Mouse (Mus musculus): ENCODE data around the gene Gm17662. TPM values are rescaled to one million over a fixed set of nuclear protein-coding genes. Genes with fewer than 3 reads are reported as not detected.
A peak's percentile ranks its signal among the peaks of the same experiment; 100 is the strongest.

Gm17662 gene
- polyA plus RNA-seq, 1 experiment from 2014 or later = not detected

- Histone ChIP-seq H3K4me1 (ENCODE audit: control insufficient read depth, insufficient read depth, low read length) (peaks cover 3% of the 10 kb centered on the region; the same call in 1 of the 2 replicates), H3K4me2 (ENCODE audit: low read depth, low read length) (no peak overlapping the region), H3K9me3 (ENCODE audit: control insufficient read depth, low read length) (no peaks in the 10 kb centered on the region), H3K9ac (ENCODE audit: low read depth, low read length) (no peak overlapping the region), H3K27ac (replicated peaks; ENCODE audit: low read depth, low read length) (no peak overlapping the region), H3K4me3 (ENCODE audit: low read depth, low read length) (no peak overlapping the region), H3K27me3 (replicated peaks; ENCODE audit: control insufficient read depth, insufficient read depth, low read length) (no peaks in the 10 kb centered on the region), H3K36me3 (ENCODE audit: control insufficient read depth, insufficient read depth, low read length) (no peaks in the 10 kb centered on the region)
- ATAC-seq (ENCODE audit: low read depth) (no peak), DNase-seq (ENCODE audit: low spot score) (peak; percentile 59)
- WGBS = 51% methylated on average over 13 of the region's 13 CpGs
These were observed 37.0 kb downstream of the Gm17662 start for GRCm38 (mm10) chr4:104894004-104894734.

- WGBS = 79% methylated on average over 2 of the region's 2 CpGs
- no peaks in the 10 kb centered on the region for H3K9me3 ChIP-seq (ENCODE audit: control insufficient read depth, low read length)
- H3K4me3 ChIP-seq (ENCODE audit: low read depth, low read length) = no peak overlapping the region
- H3K4me1 ChIP-seq (ENCODE audit: control insufficient read depth, insufficient read depth, low read length) = no peaks in the 10 kb centered on the region
- no peaks in the 10 kb centered on the region for H3K36me3 ChIP-seq (ENCODE audit: control insufficient read depth, insufficient read depth, low read length)
- H3K4me2 ChIP-seq (ENCODE audit: low read depth, low read length) = no peak overlapping the region
- no peaks in the 10 kb centered on the region for H3K27me3 ChIP-seq (replicated peaks; ENCODE audit: control insufficient read depth, insufficient read depth, low read length)
- ATAC-seq (ENCODE audit: low read depth) (no peak), DNase-seq (ENCODE audit: low spot score) (no peak)
- no peak overlapping the region for H3K9ac ChIP-seq (ENCODE audit: low read depth, low read length)
- no peak overlapping the region for H3K27ac ChIP-seq (replicated peaks; ENCODE audit: low read depth, low read length)
These were observed 45.7 kb downstream of the Gm17662 start for GRCm38 (mm10) chr4:104902836-104903235.

DNA sequence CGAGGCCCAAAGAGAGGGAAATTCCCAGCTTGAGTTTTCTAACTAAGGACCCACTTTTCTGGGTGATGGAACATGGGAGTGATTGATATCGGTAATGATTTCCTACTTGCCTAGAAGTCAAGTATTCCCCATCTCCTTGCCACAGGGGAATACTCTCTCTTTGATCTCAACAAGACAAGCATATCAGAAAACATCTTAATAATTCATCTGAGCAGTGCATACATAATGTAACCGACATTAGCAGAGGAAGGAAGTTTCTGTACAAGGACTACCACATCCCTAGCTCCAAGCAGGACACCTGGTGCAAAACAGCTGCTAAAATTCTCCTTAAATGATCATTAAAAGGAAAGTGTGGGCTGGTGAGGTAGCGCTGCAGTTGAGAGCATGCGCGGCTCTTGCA, 47.9 kb downstream of the Gm17662 start:
- no peak overlapping the region for H3K9ac ChIP-seq (ENCODE audit: low read depth, low read length)
- ATAC-seq (ENCODE audit: low read depth) (no peak), DNase-seq (ENCODE audit: low spot score) (no peak)
- no peaks in the 10 kb centered on the region for H3K36me3 ChIP-seq (ENCODE audit: control insufficient read depth, insufficient read depth, low read length)
- H3K27me3 ChIP-seq (replicated peaks; ENCODE audit: control insufficient read depth, insufficient read depth, low read length) = no peaks in the 10 kb centered on the region
- no peak overlapping the region for H3K4me2 ChIP-seq (ENCODE audit: low read depth, low read length)
- H3K27ac ChIP-seq (replicated peaks; ENCODE audit: low read depth, low read length) = no peak overlapping the region
- H3K4me1 ChIP-seq (ENCODE audit: control insufficient read depth, insufficient read depth, low read length) = no peaks in the 10 kb centered on the region
- 82% methylated on average over 6 of the region's 6 CpGs for WGBS
- H3K9me3 ChIP-seq (ENCODE audit: control insufficient read depth, low read length) = no peaks in the 10 kb centered on the region
- no peak overlapping the region for H3K4me3 ChIP-seq (ENCODE audit: low read depth, low read length)

Other genes starting within 250 kb of the Gm17662 start
- not detected in 2 replicates for gene C8b, start 91.0 kb upstream of the Gm17662 start, polyA plus RNA-seq (2014; fragmentation: Nextera tagmentation; extraction: Ambion mirVana)
- gene C8a, start 19.1 kb downstream of the Gm17662 start, polyA plus RNA-seq (2014; fragmentation: Nextera tagmentation; extraction: Ambion mirVana) = not detected in 2 replicates
- gene Fyb2, start 56.1 kb downstream of the Gm17662 start, polyA plus RNA-seq (2014; fragmentation: Nextera tagmentation; extraction: Ambion mirVana) = 0.28 and 0.38 TPM in 2 replicates